Mouse (Mus musculus) hindbrain, embryonic 14.5 days (tissue): Measurements from ENCODE around the gene Otos. TPM values are rescaled to one million over a fixed set of nuclear protein-coding genes. Genes with fewer than 3 reads are reported as not detected.

ENCODE experiments used
- ATAC-seq: fragments of 200-750 bp; cut with Nextera tagmentation; 2 replicates; pipeline ENCODE4 v1.8.0; 2017; ENCODE audit warnings: moderate number of reproducible peaks, mild to moderate bottlenecking, moderate TSS enrichment, moderate library complexity; ENCODE audit not compliant: low FRiP score
- DNase-seq: peaks from one replicate; pipeline ENCODE4 v3.0.0-alpha.2; 2015; ENCODE audit warnings: low spot score
- H3K27ac ChIP-seq: fragments of 300-500 bp; sonication (generic); 2 replicates; pipeline ENCODE4 v1.5.1; 2014; ENCODE audit warnings: mild to moderate bottlenecking, moderate library complexity
- H3K27me3 ChIP-seq: fragments of 300-500 bp; sonication (generic); 2 replicates; pipeline ENCODE4 v1.6.1; 2014; ENCODE audit warnings: mild to moderate bottlenecking, low read length, mixed read lengths; ENCODE audit not compliant: control insufficient read depth, insufficient read depth
- H3K36me3 ChIP-seq: fragments of 300-500 bp; sonication (generic); replicated peaks from 2 replicates; pipeline ENCODE4 v1.6.1; 2014; ENCODE audit not compliant: control insufficient read depth, insufficient read depth
- H3K4me1 ChIP-seq: fragments of 300-500 bp; sonication (generic); replicated peaks from 2 replicates; pipeline ENCODE4 v1.6.1; 2014; ENCODE audit warnings: antibody characterized with exemption, low read length, mixed read lengths; ENCODE audit not compliant: control insufficient read depth, insufficient read depth
- H3K4me2 ChIP-seq: fragments of 300-500 bp; sonication (generic); replicated peaks from 2 replicates; pipeline ENCODE4 v1.6.1; 2014; ENCODE audit warnings: mild to moderate bottlenecking, moderate library complexity
- H3K4me3 ChIP-seq: fragments of 300-500 bp; sonication (generic); replicated peaks from 2 replicates; pipeline ENCODE4 v1.5.1; 2014; ENCODE audit warnings: mild to moderate bottlenecking, low read length
- H3K9ac ChIP-seq: fragments of 300-500 bp; sonication (generic); 2 replicates; pipeline ENCODE4 v1.6.1; 2014
- H3K9me3 ChIP-seq: fragments of 300-500 bp; sonication (generic); 2 replicates; pipeline ENCODE4 v1.6.1; 2016; ENCODE audit warnings: low read length; ENCODE audit not compliant: control insufficient read depth
- WGBS: fragments of 180-500 bp; shearing (Covaris S2); extraction: QIAGEN DNeasy Blood & Tissue Kit; methylation state at CpG from one replicate; pipeline ENCODE4 v1.1.7; 2014; 5-methylcytosine and 5-hydroxymethylcytosine counted together
- polyA plus RNA-seq: library from polyadenylated mRNA; unstranded; fragments of >200 nt; fragmentation: Nextera tagmentation; extraction: Ambion mirVana; gene quantifications from 2 replicates; pipeline ENCODE4 v1.2.1, GENCODE M21; 2014

The Otos gene
- polyA plus RNA-seq, 1 experiment from 2014 or later = not detected

- no peaks in the 10 kb centered on the region for H3K4me1 ChIP-seq
- ATAC-seq = no peak
- WGBS = 91% methylated on average over 1 of the region's 1 CpGs
Measured at GRCm38 (mm10) chr1:92605482-92605881, 43.2 kb downstream of the Otos start, which contains the start of gene Olfr1410. TSS of gene Olfr1410 (plus strand) at chr1:92605782.

GRCm38 (mm10) chr1:92596019-92596418, 52.6 kb downstream of the Otos start:
- Histone ChIP-seq H3K4me2 (no peak overlapping the region), H3K27ac (no peak overlapping the region), H3K4me1 (no peaks in the 10 kb centered on the region), H3K4me3 (no peak overlapping the region), H3K36me3 (no peaks in the 10 kb centered on the region), H3K9me3 (no peaks in the 10 kb centered on the region), H3K27me3 (no peaks in the 10 kb centered on the region), H3K9ac (no peak overlapping the region)
- ATAC-seq (no peak), DNase-seq (no peak)
- WGBS = 88% methylated on average over 3 of the region's 3 CpGs

More at GRCm38 (mm10) chr1:92605482-92605881, 43.2 kb downstream of the Otos start, which contains the start of gene Olfr1410:
- no peak within 1 kb of the TSS for H3K27ac ChIP-seq
- no peak within 1 kb of the TSS for H3K4me3 ChIP-seq
- DNase-seq = no peak
- H3K4me2 ChIP-seq = no peak within 1 kb of the TSS
- no peak within 1 kb of the TSS for H3K9ac ChIP-seq
- no peaks in the 10 kb centered on the region for H3K36me3 ChIP-seq
- H3K9me3 ChIP-seq = no peaks in the 10 kb centered on the region
- H3K27me3 ChIP-seq = no peaks in the 10 kb centered on the region

Other genes with a start within 250 kb of the Otos start
- 291 and 311 TPM in 2 replicates for gene Ndufa10, start 175.0 kb downstream of the Otos start, polyA plus RNA-seq
- not detected in 2 replicates for gene Olfr1416, start 163.7 kb downstream of the Otos start, polyA plus RNA-seq
- gene Olfr1415, start 152.7 kb downstream of the Otos start, polyA plus RNA-seq = not detected in 2 replicates
- gene Olfr1414, start 130.2 kb downstream of the Otos start, polyA plus RNA-seq = not detected in 2 replicates
- not detected in 2 replicates for gene Olfr1413, start 77.5 kb downstream of the Otos start, polyA plus RNA-seq
- gene Olfr1412, start 63.1 kb downstream of the Otos start, polyA plus RNA-seq = not detected in 2 replicates
- not detected in 2 replicates for gene Olfr1411, start 54.4 kb downstream of the Otos start, polyA plus RNA-seq
- not detected in 2 replicates for gene Olfr1410, start 43.1 kb downstream of the Otos start, polyA plus RNA-seq
- gene Olfr12, start 31.1 kb downstream of the Otos start, polyA plus RNA-seq = not detected in 2 replicates
- gene Cops9, start 6.9 kb downstream of the Otos start, polyA plus RNA-seq = 553 and 683 TPM in 2 replicates
- 64.0 and 66.1 TPM in 2 replicates for gene Gpc1, start 182.8 kb upstream of the Otos start, polyA plus RNA-seq